Mouse (Mus musculus): Measurements from ENCODE around the gene Dip2c.
A peak's percentile ranks its signal among the peaks of the same experiment; 100 is the strongest.

Gene Dip2c

DNA sequence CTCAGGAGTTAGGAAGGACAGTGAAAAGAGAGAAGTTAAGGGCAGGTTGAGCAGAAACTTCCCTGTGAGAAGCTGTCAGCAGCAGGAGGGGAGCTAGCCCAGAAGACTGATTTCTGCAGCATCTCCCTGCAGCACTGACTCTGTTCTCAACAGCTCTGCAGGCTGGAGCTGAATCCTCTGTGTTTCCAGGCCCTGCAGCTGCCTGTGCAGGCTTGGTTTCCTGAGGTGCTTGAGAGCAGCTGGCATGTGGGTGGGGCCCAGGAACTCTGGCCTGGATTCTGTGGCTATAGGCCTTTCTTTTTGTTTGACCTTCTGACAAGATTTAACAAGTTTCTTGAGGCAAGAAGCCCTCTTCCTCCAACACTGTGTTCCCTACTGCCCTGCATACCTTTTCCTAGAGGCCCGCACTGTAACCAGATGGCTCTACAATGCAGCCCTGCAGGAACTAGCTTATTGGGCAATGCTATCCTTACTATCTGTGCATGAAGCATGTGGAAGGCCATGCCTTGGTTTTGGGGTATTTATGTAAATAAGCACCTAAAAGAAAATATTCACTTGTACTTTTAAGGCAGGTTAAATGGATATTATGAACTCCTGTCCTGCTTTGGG lies 53.1 kb downstream of the Dip2c start:
- DNase-seq (ENCODE audit: low read depth, low spot score) = peak; percentile 58

DNA sequence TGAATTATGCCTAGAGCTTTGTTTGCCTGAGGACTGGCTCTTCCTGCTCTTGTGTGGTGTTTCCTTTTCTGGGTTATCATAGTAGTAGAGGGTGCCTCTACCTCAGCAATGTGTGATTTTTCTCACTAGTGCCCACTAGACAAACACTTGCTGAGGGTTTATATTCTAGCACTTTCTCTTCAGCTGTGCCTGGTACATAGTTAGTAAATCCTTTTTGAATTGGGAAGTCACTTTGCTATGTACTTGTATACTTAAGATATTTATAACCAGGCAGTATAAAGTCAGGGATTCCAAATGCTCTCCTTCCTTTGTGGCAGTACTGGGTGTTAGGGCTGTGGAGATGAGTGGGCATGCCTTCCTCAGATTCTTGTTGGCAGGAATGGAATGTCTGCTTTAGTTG lies 56.9 kb downstream of the Dip2c start:
- no peak for DNase-seq (ENCODE audit: low read depth, low spot score)

DNA sequence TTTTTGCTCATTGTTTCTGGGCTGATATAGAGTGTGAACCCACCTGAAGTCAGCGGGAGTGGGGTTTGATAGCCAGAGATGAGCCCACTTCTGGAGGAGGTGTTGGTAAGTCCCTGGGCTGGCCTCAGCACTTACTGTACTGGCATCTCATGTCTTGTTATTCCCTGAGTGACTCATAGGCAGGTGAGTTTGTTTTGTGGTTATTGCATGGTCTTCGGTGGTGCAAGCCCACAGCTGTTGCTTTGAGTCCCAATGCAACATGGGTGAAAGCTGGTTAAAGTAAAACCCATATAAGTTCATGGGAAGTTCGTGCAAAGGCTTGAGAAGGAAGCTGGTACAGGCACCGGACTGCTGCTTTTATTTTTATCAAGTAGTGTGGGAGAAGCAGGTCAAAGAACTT lies 64.0 kb downstream of the Dip2c start:
- DNase-seq (ENCODE audit: low read depth, low spot score) = no peak

- no peak for DNase-seq (ENCODE audit: low read depth, low spot score)
Observed at GRCm38 (mm10) chr13:9342696-9343095, 66.4 kb downstream of the Dip2c start.

- DNase-seq (ENCODE audit: low read depth, low spot score) = no peak
Observed at GRCm38 (mm10) chr13:9347448-9347847, 71.1 kb downstream of the Dip2c start.

DNA sequence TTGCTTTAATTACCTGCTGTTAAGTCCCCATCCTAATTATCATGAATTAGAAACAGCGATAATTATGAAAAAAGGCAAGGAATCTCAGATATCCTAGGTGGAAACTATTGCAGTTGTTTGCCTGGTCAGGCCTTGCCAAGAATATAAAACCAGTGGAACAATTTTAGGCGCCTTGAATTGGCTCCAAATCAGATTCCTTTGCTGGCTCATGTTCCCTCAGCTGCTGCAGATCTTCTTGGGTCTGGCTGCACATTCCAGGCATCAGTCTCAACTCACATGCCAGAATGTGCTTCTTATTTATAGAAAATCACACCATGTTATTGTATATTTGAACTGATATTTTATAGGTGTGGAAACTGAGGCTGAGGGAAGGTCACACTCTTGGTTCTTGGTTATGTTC lies 74.3 kb downstream of the Dip2c start:
- peak; percentile 78 for DNase-seq (ENCODE audit: low read depth, low spot score)

DNA sequence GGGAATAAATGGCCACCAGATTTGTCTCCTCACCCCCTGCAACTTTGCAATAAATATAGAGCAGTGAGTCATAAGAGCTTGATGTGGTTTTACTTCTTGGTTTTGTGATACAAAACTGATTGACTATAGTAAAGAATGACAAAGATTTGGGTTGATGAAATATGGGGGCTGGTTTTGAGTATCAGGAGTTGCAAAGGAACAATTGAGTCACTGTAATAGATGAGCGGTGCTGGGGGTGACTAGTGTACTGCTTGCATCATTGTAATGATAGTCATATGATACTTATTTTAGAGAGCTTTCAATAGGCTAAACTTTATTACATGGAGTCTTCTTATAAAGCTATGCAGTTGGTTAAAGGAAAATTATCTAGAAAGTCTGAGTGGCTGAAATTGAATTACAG lies 77.6 kb downstream of the Dip2c start:
- peak; percentile 71 for DNase-seq (ENCODE audit: low read depth, low spot score)

- no peak for DNase-seq (ENCODE audit: low read depth, low spot score)
Observed at GRCm38 (mm10) chr13:9355331-9355730, 79.0 kb downstream of the Dip2c start.

- DNase-seq (ENCODE audit: low read depth, low spot score) = peak; percentile 80
Observed at GRCm38 (mm10) chr13:9361457-9361856, 85.1 kb downstream of the Dip2c start.

GRCm38 (mm10) chr13:9371387-9371786 lies 95.1 kb downstream of the Dip2c start:
- no peak for DNase-seq (ENCODE audit: low read depth, low spot score)

DNA sequence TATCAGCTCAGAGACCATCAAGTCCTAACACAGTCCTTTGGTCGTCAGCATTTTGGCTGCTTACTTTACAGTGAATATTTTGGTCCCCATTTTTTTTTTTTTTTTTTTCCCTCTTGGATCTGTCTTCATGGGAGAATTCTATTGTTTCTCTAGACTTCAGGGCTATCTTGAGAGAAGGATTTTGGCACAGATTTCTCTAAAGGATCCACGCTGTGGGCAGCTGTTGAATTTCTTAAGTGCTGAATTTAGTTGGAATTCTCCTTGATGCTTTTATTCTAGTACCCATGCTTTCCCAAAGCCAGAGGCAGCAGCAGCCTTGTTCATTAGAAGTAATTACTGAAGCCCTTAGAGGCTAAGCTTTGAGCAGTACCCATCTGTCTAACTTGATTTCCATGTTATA lies 100.8 kb downstream of the Dip2c start:
- no peak for DNase-seq (ENCODE audit: low read depth, low spot score)

DNA sequence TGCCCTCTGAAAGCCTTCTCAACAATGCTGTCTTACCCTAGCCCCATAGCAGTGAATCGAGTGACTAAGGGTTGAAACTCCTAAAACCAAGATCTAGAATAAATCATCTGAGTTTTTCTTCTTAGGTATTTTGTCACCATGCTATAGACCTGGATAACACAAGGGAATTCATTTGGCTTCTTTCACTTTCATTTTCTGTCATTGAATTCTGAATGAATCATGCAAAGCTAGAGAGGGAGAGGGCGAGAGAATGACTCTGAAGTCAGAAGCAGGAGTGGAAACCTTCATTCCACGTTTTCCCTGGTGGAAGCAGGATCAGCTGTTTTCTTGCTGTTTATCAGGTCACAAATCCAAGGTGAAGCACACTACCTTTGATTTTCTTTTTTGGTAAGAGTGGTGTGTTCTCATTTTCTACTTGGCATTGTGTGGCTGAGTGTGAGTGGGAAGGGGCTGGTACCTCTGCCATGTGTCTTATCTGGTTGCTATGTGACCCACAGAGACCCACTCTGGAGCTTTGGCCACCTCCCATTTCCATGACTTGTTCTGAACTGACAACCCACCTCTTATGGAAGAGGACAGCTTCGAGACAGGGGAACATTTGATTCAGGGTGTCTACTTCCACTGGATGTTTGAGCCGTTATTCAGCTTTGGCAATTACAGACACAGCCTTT lies 104.5 kb downstream of the Dip2c start:
- peak; percentile 61 for DNase-seq (ENCODE audit: low read depth, low spot score)

- no peak for DNase-seq (ENCODE audit: low read depth, low spot score)
Observed at GRCm38 (mm10) chr13:9388017-9388416, 111.7 kb downstream of the Dip2c start.

DNA sequence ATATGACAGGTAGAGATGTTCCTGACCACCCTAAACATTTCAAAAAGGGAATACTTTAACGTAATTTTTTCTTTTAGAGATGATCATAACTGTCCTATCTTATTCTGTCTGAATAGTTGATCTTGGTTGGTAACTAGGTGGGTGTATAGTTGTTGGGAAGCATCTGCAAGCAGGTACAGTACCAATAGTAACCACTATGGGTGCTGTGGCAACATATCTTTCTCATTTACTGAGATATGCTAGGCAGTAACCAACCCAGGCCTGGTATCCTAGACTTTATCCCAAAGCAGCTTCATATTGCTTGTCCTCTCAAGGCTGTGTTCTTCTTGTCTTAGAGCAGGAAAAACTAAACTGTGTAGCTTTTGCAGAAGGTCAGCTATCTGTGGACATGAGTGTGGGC lies 113.0 kb downstream of the Dip2c start:
- DNase-seq (ENCODE audit: low read depth, low spot score) = peak; percentile 38

DNA sequence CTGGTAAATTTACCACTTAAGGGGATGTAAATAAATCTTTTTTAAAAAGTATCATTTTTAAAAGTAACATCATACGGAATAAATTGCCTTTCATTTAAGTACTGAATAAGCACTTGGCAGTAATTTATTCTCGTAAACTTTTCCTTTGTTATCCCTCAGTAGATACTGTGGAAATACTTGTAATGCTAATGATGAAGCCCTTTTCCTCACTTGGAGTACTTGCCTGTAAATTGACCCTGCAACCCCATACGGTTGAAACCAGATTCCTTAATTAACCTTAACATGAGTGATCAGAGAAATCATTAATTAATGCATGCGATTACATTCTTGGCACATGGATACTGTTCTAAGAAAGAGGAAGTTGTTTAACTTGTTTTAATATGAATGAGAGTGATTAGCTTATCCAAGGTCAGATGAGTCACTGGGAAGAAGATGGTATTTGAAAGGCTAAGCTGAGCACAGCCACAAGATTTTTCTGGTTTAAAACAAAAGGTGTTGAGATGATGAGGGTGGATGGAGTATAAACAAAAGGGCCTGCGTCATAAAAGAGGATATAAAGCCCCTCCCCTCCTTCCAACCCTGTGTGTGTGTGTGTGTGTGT lies 114.0 kb downstream of the Dip2c start:
- peak; percentile 41 for DNase-seq (ENCODE audit: low read depth, low spot score)

GRCm38 (mm10) chr13:9393470-9393869 lies 117.1 kb downstream of the Dip2c start:
- no peak for DNase-seq (ENCODE audit: low read depth, low spot score)

DNA sequence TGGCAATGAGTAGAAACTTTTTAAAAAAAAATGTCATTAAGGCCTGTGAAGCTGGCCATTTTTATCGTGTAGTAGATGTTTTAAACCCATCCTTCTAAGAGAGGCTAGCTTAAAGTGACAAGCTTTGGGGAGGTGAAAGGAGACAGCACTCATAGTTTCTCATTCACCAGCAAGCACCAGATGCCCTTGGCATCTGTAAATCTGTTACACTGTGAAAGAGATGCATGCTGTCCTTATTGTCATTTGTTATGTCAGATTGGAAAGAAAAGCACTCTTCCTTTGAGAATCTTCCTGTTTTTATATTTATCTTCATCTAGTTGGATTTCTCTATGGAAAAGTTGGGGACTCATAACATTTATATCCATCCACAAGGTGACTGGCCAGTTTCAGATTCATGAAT lies 119.0 kb downstream of the Dip2c start:
- DNase-seq (ENCODE audit: low read depth, low spot score) = no peak

DNA sequence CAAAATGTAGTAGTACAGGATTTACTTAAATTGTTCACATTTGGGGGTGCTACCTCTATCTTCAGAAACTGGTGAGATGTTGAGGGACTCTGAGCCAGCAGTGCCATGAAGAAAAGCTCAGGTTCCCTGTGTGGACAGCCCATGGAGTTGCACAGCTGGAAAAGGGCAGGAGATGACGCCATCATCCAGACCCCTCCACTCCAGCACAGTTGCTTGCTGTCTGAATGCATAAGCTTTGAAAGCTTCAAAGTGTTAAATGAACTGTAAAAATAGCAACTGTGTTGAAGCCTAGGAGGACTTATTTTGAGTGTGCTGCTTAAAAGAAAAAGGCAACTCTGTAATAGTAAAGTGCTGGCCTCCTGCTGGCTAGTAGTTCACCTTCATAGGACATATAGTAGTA lies 122.5 kb downstream of the Dip2c start:
- no peak for DNase-seq (ENCODE audit: low read depth, low spot score)

DNA sequence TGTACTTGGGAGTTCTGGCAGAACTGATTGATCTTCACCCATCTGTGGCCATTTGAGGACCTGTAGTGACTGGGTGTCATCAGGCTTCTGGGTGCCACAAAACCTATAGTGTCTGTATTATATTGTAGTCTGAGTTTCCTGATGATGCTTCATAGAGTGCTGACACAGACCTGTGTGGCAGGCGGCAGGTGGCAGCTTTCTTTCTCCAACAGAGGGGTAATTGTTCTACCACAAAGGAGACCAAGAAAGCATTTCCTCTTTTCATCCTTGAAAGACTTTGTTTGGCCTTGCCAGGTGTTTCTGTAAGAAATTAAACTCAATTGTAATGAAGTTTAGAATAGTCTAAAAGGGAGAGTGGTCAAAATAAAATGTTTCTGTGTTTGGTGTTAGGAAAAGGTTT lies 129.1 kb downstream of the Dip2c start:
- DNase-seq (ENCODE audit: low read depth, low spot score) = no peak

- DNase-seq (ENCODE audit: low read depth, low spot score) = no peak
Observed at GRCm38 (mm10) chr13:9408983-9409382, 132.7 kb downstream of the Dip2c start.

GRCm38 (mm10) chr13:9418441-9418840 lies 142.1 kb downstream of the Dip2c start:
- DNase-seq (ENCODE audit: low read depth, low spot score) = no peak

GRCm38 (mm10) chr13:9419213-9419612 lies 142.9 kb downstream of the Dip2c start:
- DNase-seq (ENCODE audit: low read depth, low spot score) = no peak

DNA sequence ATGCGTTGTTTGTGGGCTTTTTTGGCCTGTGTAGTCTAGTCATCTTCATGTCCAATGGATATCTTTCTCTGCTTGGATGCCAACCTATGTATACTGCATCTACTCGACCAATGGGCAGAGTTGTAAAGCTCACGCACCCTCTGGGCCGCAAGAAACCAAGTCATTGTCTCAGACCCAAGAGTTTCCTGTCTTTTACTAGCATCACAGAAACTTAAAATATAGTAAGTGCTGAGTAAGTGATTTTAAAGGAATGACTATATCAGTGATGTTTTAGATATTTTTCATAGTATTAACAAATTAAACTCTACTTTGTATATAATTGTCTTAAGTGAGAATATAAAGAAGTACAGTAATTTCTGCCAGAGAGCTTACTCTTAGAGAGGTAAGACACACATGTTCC lies 145.6 kb downstream of the Dip2c start:
- no peak for DNase-seq (ENCODE audit: low read depth, low spot score)
